Mouse (Mus musculus) megakaryocyte, embryonic 14.5 days (primary cell): Measurements from ENCODE around the gene Parp4.

Source experiments
- FLI1 ChIP-seq: IDR thresholded peaks from 2 replicates; pipeline ENCODE4 v1.6.1; 2012; ENCODE audit warnings: low read length, inconsistent platforms, mixed read lengths
- GATA1 ChIP-seq: IDR thresholded peaks from 3 replicates; pipeline ENCODE4 v1.6.1; 2012; ENCODE audit warnings: mixed read lengths, low read length, inconsistent platforms, borderline replicate concordance

DNA sequence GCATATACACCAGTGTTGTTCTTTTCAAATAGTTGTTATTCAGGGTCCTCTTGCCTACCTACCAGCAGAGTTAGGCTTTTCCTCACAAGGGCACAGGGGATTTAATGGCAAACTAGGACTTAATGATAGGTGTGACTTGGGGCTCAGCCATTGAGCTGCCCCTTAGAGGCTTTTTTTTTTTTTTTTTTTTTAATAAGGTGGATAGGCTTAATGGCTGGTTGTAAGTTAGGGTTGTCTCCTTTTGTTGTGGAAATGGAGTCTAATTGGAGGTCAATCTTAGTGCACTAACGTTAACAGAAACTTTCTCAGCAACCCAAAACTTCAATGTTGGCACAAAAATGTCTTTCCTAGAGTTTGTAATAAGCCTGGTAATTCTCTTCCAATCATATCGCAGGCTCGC lies 91.5 kb downstream of the Parp4 start:
- TF ChIP-seq GATA1 (no peak), FLI1 (no peak)
